Mouse (Mus musculus) cerebellum, adult (tissue): ENCODE results near the gene Snx10.

Source experiments
- ATAC-seq: cut with Nextera tagmentation; 2 replicates; pipeline ENCODE4 v1.9.2; 2017; ENCODE audit warnings: mild to moderate bottlenecking, moderate library complexity, mixed read lengths; ENCODE audit not compliant: insufficient number of reproducible peaks, low FRiP score, low TSS enrichment

Snx10 gene

GRCm38 (mm10) chr6:51632928-51633662 lies 109.4 kb downstream of the Snx10 start:
- no peak for ATAC-seq

GRCm38 (mm10) chr6:51633663-51634362 lies 110.1 kb downstream of the Snx10 start:
- no peak for ATAC-seq

- no peak for ATAC-seq
Observed at GRCm38 (mm10) chr6:51636019-51636568, 112.4 kb downstream of the Snx10 start.
